Mouse (Mus musculus) myocyte (in vitro differentiated cells): ENCODE data around the gene Ambp.

Source experiments
- CEBPB ChIP-seq: IDR thresholded peaks from 2 replicates; pipeline ENCODE4 v1.6.1; 2011; ENCODE audit warnings: mild to moderate bottlenecking, moderate library complexity; ENCODE audit not compliant: poor library complexity, insufficient read depth, severe bottlenecking
- E2F4 ChIP-seq: IDR thresholded peaks from one replicate; pipeline ENCODE4 v1.6.1; 2011; ENCODE audit warnings: mild to moderate bottlenecking, control low read depth, moderate library complexity; ENCODE audit not compliant: insufficient read depth
- MAX ChIP-seq: IDR thresholded peaks from one replicate; pipeline ENCODE4 v1.6.1; 2011; ENCODE audit warnings: low read depth, mild to moderate bottlenecking, control low read depth
- MYOD1 ChIP-seq, 3 experiments: IDR thresholded peaks; one replicate each; pipeline ENCODE4 v1.6.1; 2011; ENCODE audit warnings: control low read depth in 2 of 3, low read depth in 2 of 3, mild to moderate bottlenecking in 2 of 3, moderate library complexity in 1 of 3; ENCODE audit not compliant: insufficient read length in 2 of 3, control insufficient read depth in 1 of 3
- MYOG ChIP-seq, 3 experiments: IDR thresholded peaks; one replicate each; pipeline ENCODE4 v1.6.1; 2011; ENCODE audit warnings: control low read depth in 2 of 3, low read depth in 2 of 3, mild to moderate bottlenecking in 2 of 3; ENCODE audit not compliant: insufficient read length in 2 of 3, control insufficient read depth in 1 of 3, insufficient read depth in 1 of 3
- POLR2A ChIP-seq: IDR thresholded peaks from one replicate; pipeline ENCODE4 v1.6.1; 2011; ENCODE audit warnings: low read depth, mild to moderate bottlenecking, control low read depth, moderate library complexity; ENCODE audit not compliant: insufficient read length
- POLR2AphosphoS2 ChIP-seq: IDR thresholded peaks from one replicate; pipeline ENCODE4 v1.6.1; 2011; ENCODE audit warnings: low read depth, control low read depth; ENCODE audit not compliant: insufficient read length
- REST ChIP-seq: IDR thresholded peaks from one replicate; pipeline ENCODE4 v1.6.1; 2011; ENCODE audit warnings: mild to moderate bottlenecking, control low read depth, moderate library complexity; ENCODE audit not compliant: insufficient read depth, insufficient read length
- SRF ChIP-seq: IDR thresholded peaks from one replicate; pipeline ENCODE4 v1.6.1; 2011; ENCODE audit warnings: low read depth; ENCODE audit not compliant: control insufficient read depth, insufficient read length
- TCF12 ChIP-seq: IDR thresholded peaks from one replicate; pipeline ENCODE4 v1.6.1; 2011; ENCODE audit warnings: mild to moderate bottlenecking, control low read depth; ENCODE audit not compliant: poor library complexity, insufficient read depth, severe bottlenecking
- TCF3 ChIP-seq: IDR thresholded peaks from one replicate; pipeline ENCODE4 v1.6.1; 2011; ENCODE audit warnings: low read depth, control low read depth; ENCODE audit not compliant: insufficient read length
- USF1 ChIP-seq: IDR thresholded peaks from one replicate; pipeline ENCODE4 v1.6.1; 2011; ENCODE audit warnings: low read depth, mild to moderate bottlenecking, control low read depth, moderate library complexity

GRCm38 (mm10) chr4:63100478-63100877 lies 54.1 kb downstream of the Ambp start:
- TF ChIP-seq POLR2A (no peak), USF1 (no peak), MYOD1 (IDR thresholded peaks at IDR 0.05; ENCODE audit: control insufficient read depth in 1 of 3, insufficient read length in 2 of 3, low read depth in 2 of 3) (no peak), REST (no peak), MAX (no peak), E2F4 (no peak), CEBPB (no peak), POLR2AphosphoS2 (no peak), TCF12 (no peak), TCF3 (no peak), MYOG (IDR thresholded peaks at IDR 0.05; ENCODE audit: control insufficient read depth in 1 of 3, insufficient read depth in 1 of 3, insufficient read length in 2 of 3, low read depth in 2 of 3) (no peak), SRF (no peak)
